Mouse (Mus musculus): ENCODE measurements around the gene Map2k2.

GRCm38 (mm10) chr10:81123500-81123899 is 17.8 kb downstream of the Map2k2 start:
- no peak for TF ChIP-seq POLR2A (IDR thresholded peaks at IDR 0.05; ENCODE audit: insufficient read depth, low read length)
- TF ChIP-seq CTCF (IDR thresholded peaks at IDR 0.05; ENCODE audit: low read depth, low read length) = no peak
- no peak for TF ChIP-seq EP300 (IDR thresholded peaks at IDR 0.05; ENCODE audit: insufficient read depth, low read depth, low read length)
